Mouse (Mus musculus) brown adipose tissue, adult 24 weeks (tissue): ENCODE results near the gene Ccr9. TPM values are rescaled to one million over a fixed set of nuclear protein-coding genes. Genes with fewer than 3 reads are reported as not detected.
"Not testable (repeated sequence)": the region's sequence is repeated elsewhere in the genome, so short reads cannot be mapped to it uniquely, and the experiment has no call there.

Experiments used
- H3K27ac ChIP-seq: fragments of 200-500 bp; replicated peaks from 2 replicates; pipeline ENCODE4 v1.5.1; 2012; ENCODE audit warnings: low read depth, mild to moderate bottlenecking, low read length
- H3K4me1 ChIP-seq: fragments of 200-500 bp; 2 replicates; pipeline ENCODE4 v1.6.1; 2012; ENCODE audit warnings: low read length, mixed read lengths; ENCODE audit not compliant: control insufficient read depth, insufficient read depth, insufficient read length
- H3K4me3 ChIP-seq: fragments of 200-500 bp; 2 replicates; pipeline ENCODE4 v1.5.1; 2012; ENCODE audit warnings: low read depth, mild to moderate bottlenecking, low read length, moderate library complexity; ENCODE audit not compliant: insufficient read depth
- polyA plus RNA-seq: library from polyadenylated mRNA; stranded (reverse); fragments of >200 nt; gene quantifications from 2 replicates; pipeline ENCODE4 v1.2.4, GENCODE M21; 2012; ENCODE audit not compliant: missing spikeins, insufficient read depth, insufficient read length

The Ccr9 gene
- polyA plus RNA-seq, 1 experiment: not detected

- H3K4me3 ChIP-seq: no peak overlapping the region
- H3K4me1 ChIP-seq: no peaks in the 10 kb centered on the region
- no peak overlapping the region for H3K27ac ChIP-seq
Observed at GRCm38 (mm10) chr9:123756752-123757151, 78.5 kb downstream of the Ccr9 start.

- Histone ChIP-seq H3K4me1 (no peaks in the 10 kb centered on the region), H3K4me3 (no peak overlapping the region), H3K27ac (peak overlapping the region; percentile 58; the same call in 1 of the 2 replicates)
Observed at GRCm38 (mm10) chr9:123757326-123757725, 79.1 kb downstream of the Ccr9 start.

GRCm38 (mm10) chr9:123758156-123758555 is 79.9 kb downstream of the Ccr9 start:
- no peak overlapping the region for H3K27ac ChIP-seq
- H3K4me1 ChIP-seq: no peaks in the 10 kb centered on the region
- H3K4me3 ChIP-seq: no peak overlapping the region

GRCm38 (mm10) chr9:123758645-123759044 is 80.4 kb downstream of the Ccr9 start:
- H3K4me3 ChIP-seq: no peak overlapping the region
- no peaks in the 10 kb centered on the region for H3K4me1 ChIP-seq
- no peak overlapping the region for H3K27ac ChIP-seq

- no peak overlapping the region for H3K4me3 ChIP-seq
- no peak overlapping the region for H3K27ac ChIP-seq
- no peaks in the 10 kb centered on the region for H3K4me1 ChIP-seq
Observed at GRCm38 (mm10) chr9:123760806-123761205, 82.6 kb downstream of the Ccr9 start.

GRCm38 (mm10) chr9:123762886-123763285 is 84.6 kb downstream of the Ccr9 start:
- no peak overlapping the region for H3K4me3 ChIP-seq
- no peaks in the 10 kb centered on the region for H3K4me1 ChIP-seq
- no peak overlapping the region for H3K27ac ChIP-seq

GRCm38 (mm10) chr9:123763771-123764170 is 85.5 kb downstream of the Ccr9 start:
- Histone ChIP-seq H3K27ac (no peak overlapping the region), H3K4me3 (no peak overlapping the region), H3K4me1 (no peaks in the 10 kb centered on the region)

- H3K4me3 ChIP-seq: no peak overlapping the region
- no peak overlapping the region for H3K27ac ChIP-seq
- no peaks in the 10 kb centered on the region for H3K4me1 ChIP-seq
Observed at GRCm38 (mm10) chr9:123766996-123767395, 88.8 kb downstream of the Ccr9 start.

- Histone ChIP-seq H3K4me3 (no peak overlapping the region), H3K27ac (no peak overlapping the region), H3K4me1 (no peaks in the 10 kb centered on the region)
Observed at GRCm38 (mm10) chr9:123768443-123768842, 90.2 kb downstream of the Ccr9 start.

- H3K4me3 ChIP-seq: no peak overlapping the region
- no peaks in the 10 kb centered on the region for H3K4me1 ChIP-seq
- peak overlapping the region; percentile 61 for H3K27ac ChIP-seq
Observed at GRCm38 (mm10) chr9:123769532-123769931, 91.3 kb downstream of the Ccr9 start.

- not testable (repeated sequence) for H3K27ac ChIP-seq, H3K4me3 ChIP-seq, H3K4me1 ChIP-seq
Observed at GRCm38 (mm10) chr9:123773299-123773698, 95.1 kb downstream of the Ccr9 start.

- Histone ChIP-seq H3K4me3 (no peak overlapping the region), H3K4me1 (no peaks in the 10 kb centered on the region), H3K27ac (no peak overlapping the region)
Observed at GRCm38 (mm10) chr9:123788855-123789529, 110.8 kb downstream of the Ccr9 start.

- H3K4me1 ChIP-seq: no peaks in the 10 kb centered on the region
- no peak overlapping the region for H3K4me3 ChIP-seq
Observed at GRCm38 (mm10) chr9:123796174-123796573, 117.9 kb downstream of the Ccr9 start.

GRCm38 (mm10) chr9:123801527-123801926 is 123.3 kb downstream of the Ccr9 start:
- Histone ChIP-seq H3K4me1 (no peaks in the 10 kb centered on the region), H3K27ac (no peak overlapping the region), H3K4me3 (no peak overlapping the region)

More at GRCm38 (mm10) chr9:123796174-123796573, 117.9 kb downstream of the Ccr9 start:
- H3K27ac ChIP-seq: no peak overlapping the region

GRCm38 (mm10) chr9:123802421-123802820 is 124.2 kb downstream of the Ccr9 start:
- H3K27ac ChIP-seq: no peak overlapping the region
- no peak overlapping the region for H3K4me3 ChIP-seq
- H3K4me1 ChIP-seq: no peaks in the 10 kb centered on the region

- H3K27ac ChIP-seq: no peak overlapping the region
- no peaks in the 10 kb centered on the region for H3K4me1 ChIP-seq
Observed at GRCm38 (mm10) chr9:123802896-123803295, 124.7 kb downstream of the Ccr9 start.

More at GRCm38 (mm10) chr9:123802896-123803295, 124.7 kb downstream of the Ccr9 start:
- no peak overlapping the region for H3K4me3 ChIP-seq
